Mouse (Mus musculus) ES-E14 (cell line): ENCODE data around the gene Papss2.

Experiments used
- CHD2 ChIP-seq: IDR thresholded peaks from 2 replicates; pipeline ENCODE4 v1.6.1; 2014; ENCODE audit warnings: mild to moderate bottlenecking, low read depth, low read length, inconsistent platforms
- HCFC1 ChIP-seq: IDR thresholded peaks from 2 replicates; pipeline ENCODE4 v1.6.1; 2012; ENCODE audit warnings: low read length, inconsistent platforms, borderline replicate concordance; ENCODE audit not compliant: insufficient read depth
- MAFK ChIP-seq: IDR thresholded peaks from 2 replicates; pipeline ENCODE4 v1.6.1; 2014; ENCODE audit warnings: mild to moderate bottlenecking, low read depth, low read length, inconsistent platforms; ENCODE audit not compliant: insufficient read depth
- ZC3H11A ChIP-seq: IDR thresholded peaks from 2 replicates; pipeline ENCODE4 v1.6.1; 2012; ENCODE audit warnings: low read depth, mild to moderate bottlenecking, inconsistent platforms, low read length, borderline replicate concordance

- no peak for TF ChIP-seq ZC3H11A
- TF ChIP-seq MAFK = no peak
- TF ChIP-seq CHD2 = no peak
- TF ChIP-seq HCFC1 = no peak
Measured at GRCm38 (mm10) chr19:32551442-32551841, 44.1 kb upstream of the Papss2 start.
